Mouse (Mus musculus) midbrain, embryonic 13.5 days (tissue): ENCODE results near the gene Ipp. TPM values are rescaled to one million over a fixed set of nuclear protein-coding genes. Genes with fewer than 3 reads are reported as not detected.

Source experiments
- ATAC-seq: fragments of 200-750 bp; cut with Nextera tagmentation; 2 replicates; pipeline ENCODE4 v1.8.0; 2017; ENCODE audit warnings: mild to moderate bottlenecking, moderate TSS enrichment, moderate library complexity
- H3K27ac ChIP-seq: fragments of 300-500 bp; sonication (generic); 2 replicates; pipeline ENCODE4 v1.5.1; 2015; ENCODE audit warnings: inconsistent platforms, mild to moderate bottlenecking, moderate library complexity
- H3K27me3 ChIP-seq: fragments of 300-500 bp; sonication (generic); 2 replicates; pipeline ENCODE4 v1.6.1; 2015; ENCODE audit warnings: mild to moderate bottlenecking, inconsistent platforms
- H3K36me3 ChIP-seq: fragments of 300-500 bp; sonication (generic); 2 replicates; pipeline ENCODE4 v1.6.1; 2015; ENCODE audit warnings: mild to moderate bottlenecking, inconsistent platforms
- H3K4me1 ChIP-seq: fragments of 300-500 bp; sonication (generic); replicated peaks from 2 replicates; pipeline ENCODE4 v1.6.1; 2015; ENCODE audit warnings: inconsistent platforms
- H3K4me2 ChIP-seq: fragments of 300-500 bp; sonication (generic); replicated peaks from 2 replicates; pipeline ENCODE4 v1.6.1; 2015; ENCODE audit warnings: moderate library complexity, mild to moderate bottlenecking, inconsistent platforms
- H3K4me3 ChIP-seq: fragments of 300-500 bp; sonication (generic); replicated peaks from 2 replicates; pipeline ENCODE4 v1.5.1; 2015; ENCODE audit warnings: mild to moderate bottlenecking, inconsistent platforms
- H3K9ac ChIP-seq: fragments of 300-500 bp; sonication (generic); replicated peaks from 2 replicates; pipeline ENCODE4 v1.6.1; 2015; ENCODE audit warnings: mild to moderate bottlenecking, inconsistent platforms
- H3K9me3 ChIP-seq: fragments of 300-500 bp; sonication (generic); 2 replicates; pipeline ENCODE4 v1.6.1; 2016; ENCODE audit warnings: mild to moderate bottlenecking, inconsistent platforms
- WGBS: fragments of 180-500 bp; shearing (Covaris S2); methylation state at CpG from one replicate; pipeline ENCODE4 v1.1.7; 2015; 5-methylcytosine and 5-hydroxymethylcytosine counted together
- polyA plus RNA-seq: library from polyadenylated mRNA; unstranded; fragments of >200 nt; fragmentation: Nextera tagmentation; extraction: Ambion mirVana; gene quantifications from 2 replicates; pipeline ENCODE4 v1.2.1, GENCODE M21; 2015

Ipp gene
- polyA plus RNA-seq, 1 experiment from 2014 or later: 14.4 TPM

- Histone ChIP-seq H3K9ac (peak overlapping the region; percentile 73), H3K27ac (peak overlapping the region; percentile 87), H3K9me3 (no peaks in the 10 kb centered on the region), H3K4me3 (peak overlapping the region; percentile 58), H3K27me3 (no peaks in the 10 kb centered on the region), H3K4me1 (peaks cover 17% of the 10 kb centered on the region), H3K36me3 (peaks cover 4% of the 10 kb centered on the region; the same call in 1 of the 2 replicates), H3K4me2 (peak overlapping the region; percentile 64)
- ATAC-seq: peak; percentile 61
- 26% methylated on average over 11 of the region's 11 CpGs for WGBS
These were observed 394 bp upstream of the Ipp start for GRCm38 (mm10) chr4:116506886-116507424.

- H3K9ac ChIP-seq: no peak overlapping the region
- H3K4me2 ChIP-seq: no peak overlapping the region
- no peaks in the 10 kb centered on the region for H3K27me3 ChIP-seq
- H3K36me3 ChIP-seq: peaks cover 18% of the 10 kb centered on the region
- no peak for ATAC-seq
- no peaks in the 10 kb centered on the region for H3K4me1 ChIP-seq
- no peak overlapping the region for H3K27ac ChIP-seq
- 55% methylated on average over 2 of the region's 2 CpGs for WGBS
- H3K9me3 ChIP-seq: no peaks in the 10 kb centered on the region
- no peak overlapping the region for H3K4me3 ChIP-seq
These were observed 23.8 kb downstream of the Ipp start for GRCm38 (mm10) chr4:116531109-116531508.

GRCm38 (mm10) chr4:116536351-116536750 is 29.0 kb downstream of the Ipp start:
- Histone ChIP-seq H3K27ac (no peak overlapping the region), H3K9ac (no peak overlapping the region), H3K4me3 (no peak overlapping the region), H3K27me3 (no peaks in the 10 kb centered on the region), H3K9me3 (no peaks in the 10 kb centered on the region), H3K36me3 (peaks cover 15% of the 10 kb centered on the region), H3K4me1 (no peaks in the 10 kb centered on the region), H3K4me2 (no peak overlapping the region)
- ATAC-seq: no peak

GRCm38 (mm10) chr4:116537737-116538136 is 30.4 kb downstream of the Ipp start:
- Histone ChIP-seq H3K36me3 (peaks cover 12% of the 10 kb centered on the region), H3K27me3 (no peaks in the 10 kb centered on the region), H3K4me2 (no peak overlapping the region), H3K4me1 (no peaks in the 10 kb centered on the region), H3K27ac (no peak overlapping the region), H3K4me3 (no peak overlapping the region), H3K9me3 (no peaks in the 10 kb centered on the region), H3K9ac (no peak overlapping the region)
- ATAC-seq: no peak
- WGBS: 89% methylated on average over 3 of the region's 3 CpGs

GRCm38 (mm10) chr4:116550432-116550831 is 43.1 kb downstream of the Ipp start:
- peaks cover 6% of the 10 kb centered on the region; the same call in 1 of the 2 replicates for H3K4me1 ChIP-seq
- H3K4me2 ChIP-seq: no peak overlapping the region
- ATAC-seq: no peak
- no peaks in the 10 kb centered on the region for H3K27me3 ChIP-seq
- 86% methylated on average over 1 of the region's 1 CpGs for WGBS
- no peak overlapping the region for H3K27ac ChIP-seq
- H3K36me3 ChIP-seq: peaks cover 15% of the 10 kb centered on the region
- H3K9me3 ChIP-seq: no peaks in the 10 kb centered on the region
- H3K9ac ChIP-seq: no peak overlapping the region
- H3K4me3 ChIP-seq: no peak overlapping the region

- H3K27ac ChIP-seq: no peak overlapping the region
- H3K4me2 ChIP-seq: no peak overlapping the region
- WGBS: 82% methylated on average over 3 of the region's 3 CpGs
- ATAC-seq: no peak
- H3K4me3 ChIP-seq: no peak overlapping the region
- peaks cover 15% of the 10 kb centered on the region for H3K36me3 ChIP-seq
- no peaks in the 10 kb centered on the region for H3K9me3 ChIP-seq
- peaks cover 13% of the 10 kb centered on the region for H3K4me1 ChIP-seq
- H3K9ac ChIP-seq: no peak overlapping the region
- no peaks in the 10 kb centered on the region for H3K27me3 ChIP-seq
These were observed 45.7 kb downstream of the Ipp start for GRCm38 (mm10) chr4:116553035-116553434.

GRCm38 (mm10) chr4:116555413-116556300 is 48.3 kb downstream of the Ipp start, which contains the start of gene Tmem69:
TSS of gene Tmem69 (minus strand) at chr4:116555936.
- Histone ChIP-seq H3K27ac (peak within 1 kb of the TSS; percentile 90), H3K9ac (peak within 1 kb of the TSS; percentile 64), H3K4me1 (peaks cover 33% of the 10 kb centered on the region), H3K4me3 (peak within 1 kb of the TSS; percentile 74), H3K27me3 (no peaks in the 10 kb centered on the region), H3K36me3 (peaks cover 15% of the 10 kb centered on the region), H3K9me3 (no peaks in the 10 kb centered on the region), H3K4me2 (peak within 1 kb of the TSS; percentile 76)
- 3% methylated on average over 23 of the region's 23 CpGs for WGBS
- no peak for ATAC-seq

GRCm38 (mm10) chr4:116556561-116557305 is 49.4 kb downstream of the Ipp start:
- Histone ChIP-seq H3K4me3 (peak overlapping the region; percentile 74), H3K4me1 (peaks cover 33% of the 10 kb centered on the region), H3K9me3 (no peaks in the 10 kb centered on the region), H3K36me3 (peaks cover 15% of the 10 kb centered on the region), H3K27ac (peak overlapping the region; percentile 90), H3K4me2 (peak overlapping the region; percentile 76), H3K27me3 (no peaks in the 10 kb centered on the region), H3K9ac (peak overlapping the region; percentile 73)
- under 1% methylated on average over 28 of the region's 28 CpGs for WGBS
- peak; percentile 98 for ATAC-seq

- H3K27ac ChIP-seq: peak within 1 kb of the TSS; percentile 90
- no peaks in the 10 kb centered on the region for H3K27me3 ChIP-seq
- ATAC-seq: peak; percentile 95
- WGBS: under 1% methylated on average over 78 of the region's 78 CpGs
- peak within 1 kb of the TSS; percentile 76 for H3K4me2 ChIP-seq
- peak within 1 kb of the TSS; percentile 74 for H3K4me3 ChIP-seq
- H3K4me1 ChIP-seq: peaks cover 33% of the 10 kb centered on the region
- peaks cover 10% of the 10 kb centered on the region for H3K36me3 ChIP-seq
- H3K9me3 ChIP-seq: no peaks in the 10 kb centered on the region
- peak within 1 kb of the TSS; percentile 73 for H3K9ac ChIP-seq
These were observed 50.2 kb downstream of the Ipp start, which contains the start of gene Gpbp1l1 for GRCm38 (mm10) chr4:116557306-116558121. TSS of gene Gpbp1l1 (plus strand) at chr4:116557658.

GRCm38 (mm10) chr4:116558151-116558882 is 51.0 kb downstream of the Ipp start:
- Histone ChIP-seq H3K4me2 (peak overlapping the region; percentile 76), H3K36me3 (peaks cover 7% of the 10 kb centered on the region), H3K4me3 (peak overlapping the region; percentile 74), H3K27me3 (no peaks in the 10 kb centered on the region), H3K27ac (no peak overlapping the region), H3K9me3 (no peaks in the 10 kb centered on the region), H3K4me1 (peaks cover 33% of the 10 kb centered on the region), H3K9ac (peak overlapping the region; percentile 73)
- WGBS: 6% methylated on average over 15 of the region's 15 CpGs
- no peak for ATAC-seq
